Mouse (Mus musculus) T-helper 2 cell (primary cell): Measurements from ENCODE around the gene Nfia.

Experiments used
- in situ Hi-C: fragments of 300-600 bp; cut with MboI, MseI; formaldehyde crosslinking; loops from one replicate; pipeline ENCODE4 v1.15.1; 2025; ENCODE audit warnings: high pct_unique_total_duplicates

The Nfia gene

DNA sequence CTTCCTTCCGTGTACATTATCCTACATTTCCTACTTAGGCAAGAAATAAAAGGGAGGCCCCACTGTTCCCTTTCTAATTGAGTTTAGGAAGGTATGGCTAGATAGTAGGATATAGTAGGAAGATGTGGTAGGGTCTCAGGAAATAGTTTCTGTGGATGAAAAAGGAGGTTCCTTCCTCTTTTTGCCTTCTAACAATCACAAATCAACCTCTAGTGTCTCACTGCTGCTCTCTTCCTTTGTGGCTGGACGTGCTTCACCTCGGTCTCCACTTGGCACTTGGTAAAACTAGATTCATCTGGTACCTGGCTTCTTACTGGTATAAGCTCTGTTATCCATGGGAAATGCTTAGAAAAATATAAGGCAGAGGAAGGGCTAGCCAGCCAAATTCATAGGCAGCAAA lies 65.2 kb downstream of the Nfia start:
- in situ Hi-C loops, result no loop called here

DNA sequence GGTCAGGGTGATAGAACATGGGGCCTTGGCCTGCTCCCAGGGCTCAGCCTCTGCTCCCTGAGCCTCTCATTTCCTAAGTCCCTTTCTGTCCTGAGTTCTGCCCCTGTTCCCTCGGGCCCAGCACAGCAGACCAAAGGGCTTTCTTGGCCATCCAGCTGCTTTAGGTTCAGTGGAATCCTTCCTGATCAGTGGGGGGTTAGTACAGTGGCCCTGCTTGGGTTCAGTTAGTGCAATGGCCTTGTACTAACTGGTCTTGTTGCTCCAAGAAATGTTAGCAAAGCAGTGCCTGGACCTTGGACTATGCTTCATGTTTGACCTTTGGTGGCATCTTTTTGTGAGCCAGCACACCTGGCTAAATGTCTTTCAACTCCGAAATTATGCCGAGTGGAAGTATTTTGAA lies 66.1 kb downstream of the Nfia start:
- in situ Hi-C loops, result no loop called here

DNA sequence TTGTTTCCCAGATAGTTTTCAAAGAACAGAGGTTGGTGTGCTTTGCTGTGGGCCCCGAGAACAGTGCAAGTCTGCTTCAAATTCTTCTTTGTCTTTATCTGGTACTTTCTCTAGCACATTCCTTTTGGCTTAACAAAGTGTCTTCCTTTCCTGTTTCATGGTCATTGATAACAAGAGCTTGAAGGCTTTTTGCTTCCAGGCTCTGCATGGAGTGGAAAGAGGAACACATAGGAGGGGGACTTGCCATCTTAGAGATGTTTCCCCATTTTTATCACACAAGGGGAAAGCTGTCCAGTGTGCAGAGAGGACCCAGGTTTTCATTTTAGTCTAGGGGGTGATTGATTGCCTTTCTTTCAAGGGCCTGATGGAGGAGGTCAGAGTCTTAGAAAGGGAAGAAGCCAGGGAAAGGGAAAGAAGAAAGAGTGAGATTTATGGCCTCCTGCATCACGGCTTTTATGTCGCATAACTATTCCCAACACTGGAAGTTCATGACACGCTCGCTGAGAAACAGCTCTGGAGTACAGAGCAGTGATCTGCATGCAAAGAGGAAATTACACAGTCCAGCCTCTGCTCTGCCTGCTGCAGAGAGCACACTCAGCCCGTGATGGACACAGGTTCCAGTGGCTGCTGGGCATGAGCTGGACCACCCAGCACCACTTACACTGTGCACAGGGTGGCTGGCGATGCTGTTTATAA lies 67.0 kb downstream of the Nfia start:
- in situ Hi-C loops, result no loop called here

DNA sequence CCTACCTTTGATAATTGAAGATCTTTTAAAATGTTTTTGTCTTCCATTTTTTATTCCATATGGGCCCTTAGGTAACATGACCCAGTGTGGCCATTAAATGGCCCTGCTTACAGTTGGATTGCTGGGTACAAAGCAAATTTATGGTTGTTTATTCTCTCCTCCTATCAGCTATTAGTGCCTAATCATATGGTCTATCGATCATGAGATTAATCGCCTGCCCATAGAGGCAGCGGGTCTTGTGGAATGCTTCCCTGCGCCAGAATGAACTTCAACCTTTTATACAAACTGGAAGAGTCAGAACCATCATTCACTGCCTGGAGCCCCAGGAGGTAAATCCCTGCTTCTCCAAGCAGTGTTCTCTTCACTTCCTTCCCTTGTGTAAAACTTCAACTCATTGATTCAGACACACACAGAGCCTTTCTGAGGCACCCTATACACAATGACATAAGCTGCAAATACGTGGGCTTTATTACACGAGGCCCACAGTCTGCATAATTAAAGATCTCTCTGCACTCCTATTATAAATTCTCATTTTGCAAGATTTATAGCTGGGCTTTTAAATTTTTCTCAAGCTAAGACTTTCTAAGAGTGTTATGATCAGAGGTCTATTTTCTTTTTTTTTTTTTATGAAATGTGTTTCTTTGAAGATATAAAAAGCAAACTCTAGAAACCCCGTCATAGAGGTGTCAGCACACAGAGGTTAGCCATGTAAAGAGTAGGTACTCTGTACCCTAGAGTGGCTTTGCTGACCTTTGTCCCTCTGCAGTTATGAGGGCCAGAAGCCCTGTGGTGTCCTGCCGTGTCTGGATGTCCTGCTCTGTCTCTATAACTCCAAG lies 67.9 kb downstream of the Nfia start:
- in situ Hi-C loops, result no loop called here

DNA sequence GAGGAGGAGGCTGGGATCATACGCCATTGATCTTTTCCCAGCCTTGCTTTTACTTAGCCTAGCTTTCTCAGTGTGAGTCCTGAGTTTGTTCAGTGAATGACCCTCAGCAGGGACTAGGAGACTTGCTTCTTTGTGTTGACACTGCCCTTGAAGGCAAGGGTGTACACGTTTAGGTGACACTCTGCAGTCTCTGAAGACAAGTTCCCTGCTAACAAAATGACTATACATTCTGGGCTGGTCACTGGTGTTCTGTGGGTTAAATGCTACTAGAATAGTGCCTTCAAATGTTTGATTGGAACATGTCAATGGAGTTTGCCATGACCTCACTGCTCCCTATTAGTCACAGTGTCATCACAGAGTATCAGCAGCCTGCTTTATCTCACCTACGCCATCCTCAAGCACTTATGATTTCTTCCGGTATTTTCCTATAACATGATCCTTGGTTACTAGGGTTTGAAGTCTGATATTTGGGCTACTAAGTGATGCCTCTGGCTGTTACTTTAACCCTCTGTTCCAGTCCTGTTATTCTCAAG lies 68.6 kb downstream of the Nfia start:
- in situ Hi-C loops, result no loop called here

DNA sequence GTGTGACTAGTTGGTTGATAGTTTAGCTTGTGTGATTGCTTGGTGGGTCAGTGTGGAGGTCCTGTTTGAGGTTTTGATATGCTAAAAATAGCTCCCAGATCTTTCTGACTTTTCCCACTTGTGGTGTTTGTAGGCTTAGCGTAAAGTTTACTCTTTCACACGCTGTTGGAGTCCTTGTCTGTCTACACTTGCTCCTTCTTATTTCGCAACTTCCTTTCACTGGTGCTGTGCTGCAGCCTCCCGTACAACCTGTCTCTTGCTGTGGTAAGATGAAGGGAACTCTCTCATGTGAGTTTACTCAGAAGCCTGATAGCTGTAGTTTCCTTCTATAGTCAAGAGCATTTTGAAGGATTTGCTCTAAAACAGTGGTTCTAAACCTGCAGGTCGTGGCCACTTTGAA lies 69.2 kb downstream of the Nfia start:
- in situ Hi-C loops, result no loop called here

DNA sequence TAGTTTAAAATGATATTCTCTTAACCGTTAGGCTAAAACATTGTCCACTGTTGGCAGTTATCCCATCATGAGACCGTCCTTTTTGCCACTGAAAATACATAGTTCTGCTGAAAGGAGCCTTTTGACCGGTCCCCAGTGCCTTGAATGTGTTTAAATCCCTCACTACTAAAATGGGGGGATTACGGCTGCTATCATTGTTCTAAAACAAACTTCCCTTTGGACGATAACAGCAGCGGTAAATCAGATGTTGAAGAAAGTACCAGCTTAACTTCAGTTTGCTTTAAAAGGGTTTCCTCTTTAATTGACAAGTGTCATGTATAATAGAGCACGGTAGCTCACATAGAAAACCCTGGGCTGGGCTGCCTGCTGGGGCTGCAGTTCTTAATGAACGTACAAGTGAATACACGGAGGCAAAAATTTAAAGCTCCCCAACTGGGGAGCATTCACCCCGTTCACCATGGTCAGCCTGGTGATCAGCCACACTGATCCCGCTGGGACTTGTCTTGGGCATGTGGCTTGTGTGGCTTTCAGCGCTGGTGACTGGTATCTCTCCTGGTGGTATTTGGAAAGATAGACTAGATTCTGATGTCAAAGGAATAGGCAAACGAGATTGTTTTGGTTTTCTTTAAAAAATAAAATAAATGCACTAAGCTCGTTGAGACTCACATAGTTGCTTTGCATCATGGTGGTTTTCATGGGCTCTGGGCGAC lies 71.6 kb downstream of the Nfia start:
- in situ Hi-C loops, result no loop called here

DNA sequence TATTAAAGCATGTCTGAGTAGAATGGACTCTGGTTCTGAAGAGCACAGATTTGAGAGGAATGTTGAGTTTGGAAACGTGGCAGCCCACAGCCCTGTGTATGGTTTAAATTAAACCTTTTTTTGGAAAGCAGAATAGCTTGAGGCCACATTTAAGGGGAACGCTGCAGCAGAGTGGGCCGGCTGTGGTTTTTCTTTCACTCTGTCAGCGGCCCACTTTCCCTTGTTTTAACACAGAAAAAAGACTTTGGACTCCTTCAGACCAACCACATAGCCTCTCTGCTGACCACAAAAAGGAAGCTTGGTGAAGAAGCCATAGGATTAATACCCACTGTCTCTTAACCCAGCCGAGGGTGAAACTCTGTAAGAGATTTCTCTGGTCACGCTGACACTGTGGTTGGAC lies 72.4 kb downstream of the Nfia start:
- in situ Hi-C loops, result no loop called here

DNA sequence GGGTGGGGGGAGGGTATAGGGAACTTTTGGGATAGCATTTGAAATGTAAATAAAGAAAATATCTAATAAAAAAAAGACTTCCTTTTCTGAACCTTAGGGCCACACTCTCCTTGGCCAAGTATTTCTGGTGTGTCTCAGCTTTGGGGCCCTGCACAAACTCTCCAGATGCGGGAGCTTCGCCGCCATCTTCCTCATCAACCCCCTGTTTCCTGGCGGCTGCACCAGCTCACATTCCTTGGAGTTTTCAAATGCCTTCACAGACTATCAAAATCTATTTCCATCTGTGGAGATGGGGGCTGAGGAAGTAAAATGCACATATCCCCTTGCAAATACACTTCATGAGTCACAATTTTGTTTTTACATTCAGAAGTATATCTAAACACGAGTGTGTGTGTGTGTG lies 75.1 kb downstream of the Nfia start:
- in situ Hi-C loops, result no loop called here

DNA sequence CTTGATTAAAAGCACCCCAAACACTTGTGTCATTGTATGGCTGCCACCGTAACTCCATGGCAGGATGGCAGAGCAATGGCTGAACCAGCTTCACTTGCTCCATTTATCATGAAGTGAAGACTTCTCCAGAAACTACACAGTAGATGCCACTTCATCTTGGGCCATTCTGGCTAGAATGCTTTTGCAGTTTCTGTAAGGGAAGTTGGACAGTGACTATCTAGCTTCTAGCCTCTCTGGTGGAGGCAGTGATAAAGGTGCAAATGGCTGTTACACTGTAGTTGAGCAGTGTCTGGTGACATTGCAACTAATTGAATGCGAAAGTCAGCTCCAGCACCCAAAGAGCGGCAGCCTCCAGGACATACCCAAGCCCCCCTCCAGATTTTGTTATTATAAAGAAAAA lies 78.5 kb downstream of the Nfia start:
- in situ Hi-C loops, result no loop called here

DNA sequence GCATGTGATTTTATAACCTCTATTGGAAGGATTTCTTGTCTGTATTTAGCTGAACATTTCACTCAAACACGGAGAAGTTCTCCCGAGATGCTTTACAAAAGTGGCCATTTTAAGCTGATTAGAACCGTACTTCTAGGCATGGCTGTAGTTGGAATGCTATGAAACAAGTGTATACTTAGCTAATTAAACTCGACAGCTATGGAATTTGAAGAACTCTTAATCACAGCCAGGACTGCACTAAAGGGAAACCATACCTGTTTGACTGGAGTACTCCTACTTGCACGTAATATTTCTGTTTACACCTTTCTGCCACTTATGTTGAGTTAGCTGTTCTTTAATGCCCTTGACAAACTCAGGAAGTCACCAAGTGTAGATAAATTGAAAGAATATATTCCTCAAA lies 79.2 kb downstream of the Nfia start:
- in situ Hi-C loops, result no loop called here

DNA sequence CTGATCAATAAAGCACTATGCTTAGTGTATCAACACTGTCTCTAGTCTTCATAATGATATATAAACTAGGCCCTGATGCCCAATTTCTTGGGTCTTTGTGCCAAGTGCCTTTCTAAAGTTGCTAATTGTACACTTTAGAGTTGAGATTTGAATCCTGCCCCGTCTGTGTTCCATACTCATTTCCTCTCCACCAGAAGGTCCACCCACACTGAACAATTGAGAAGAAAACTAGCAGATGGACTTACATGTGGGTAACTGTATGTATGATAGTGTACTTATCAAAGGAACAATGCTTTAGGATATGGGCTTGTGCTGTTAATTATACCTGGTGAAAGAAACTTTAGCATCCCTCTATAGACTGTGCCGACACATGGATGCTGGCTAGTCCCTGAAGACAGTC lies 80.1 kb downstream of the Nfia start:
- in situ Hi-C loops, result no loop called here

DNA sequence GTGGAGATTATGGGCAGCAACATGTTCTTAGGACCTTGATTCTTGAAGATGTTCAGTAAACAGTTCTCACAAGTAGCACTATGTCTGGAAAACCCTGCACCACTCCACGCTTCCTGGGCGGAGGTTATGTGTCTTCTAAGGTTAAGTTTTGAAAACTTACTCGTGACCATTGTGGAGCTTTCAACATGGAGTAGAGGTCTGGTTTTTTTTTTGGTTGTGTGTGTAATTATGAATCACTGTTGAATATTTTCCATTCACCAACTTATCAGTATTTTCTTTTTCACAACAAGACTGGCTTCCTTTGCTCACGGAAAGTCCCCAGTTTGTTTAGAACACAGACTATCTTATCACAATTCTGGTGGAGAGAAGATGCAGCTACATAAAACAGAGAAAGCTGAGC lies 82.2 kb downstream of the Nfia start:
- in situ Hi-C loops, result no loop called here

DNA sequence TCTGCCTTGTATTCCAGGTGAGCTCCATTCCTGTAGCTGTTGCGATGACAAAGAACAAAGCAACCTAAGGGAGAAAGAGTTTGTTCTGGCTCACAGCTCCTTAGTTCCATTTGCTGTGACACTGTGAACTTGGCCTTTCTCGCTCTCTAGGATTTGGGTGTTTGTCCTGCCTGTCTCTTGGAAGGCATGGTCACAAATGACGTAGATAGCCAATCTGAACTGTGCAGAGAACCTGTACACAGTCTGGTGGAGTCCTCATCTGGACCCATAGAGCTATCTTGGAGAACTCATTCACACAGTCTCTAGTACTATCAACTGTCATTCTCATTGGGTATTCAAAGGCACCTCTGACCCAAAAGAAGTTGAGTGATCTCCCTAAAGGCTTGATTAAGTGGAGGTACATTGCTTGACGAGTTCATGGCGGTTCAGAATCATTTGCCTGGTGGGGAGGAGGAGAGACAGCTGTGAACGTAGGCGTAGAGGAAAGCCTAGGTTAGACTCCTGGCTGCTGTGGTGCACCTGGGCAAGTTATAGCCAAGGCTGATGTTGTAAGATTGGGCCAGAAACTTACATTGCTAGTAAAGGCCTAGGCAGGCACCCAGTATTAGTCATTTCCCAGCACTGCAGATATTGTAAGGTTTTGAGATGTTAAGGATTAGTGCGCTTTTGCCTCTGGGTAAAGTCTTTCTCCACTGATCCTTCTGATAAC lies 83.3 kb downstream of the Nfia start:
- in situ Hi-C loops, result no loop called here

DNA sequence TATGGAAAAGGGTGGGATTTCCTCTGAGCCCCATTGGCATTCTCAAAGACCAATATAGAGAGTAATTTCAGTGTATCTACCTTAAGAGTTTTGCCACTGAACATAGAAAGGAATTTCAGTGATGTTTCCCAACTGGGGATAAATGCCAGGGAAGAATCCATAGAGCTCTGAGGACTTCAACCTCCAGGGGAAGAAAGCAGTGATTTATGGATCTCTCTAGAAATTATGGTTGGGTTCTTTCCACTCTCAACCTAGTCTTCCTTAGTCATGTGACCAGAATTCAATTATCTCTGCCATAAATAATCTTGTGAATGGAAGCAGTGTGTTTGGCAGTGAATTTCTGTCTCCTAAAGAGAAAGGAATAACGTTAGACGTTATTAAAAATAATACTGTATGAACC lies 85.0 kb downstream of the Nfia start:
- in situ Hi-C loops, result no loop called here

DNA sequence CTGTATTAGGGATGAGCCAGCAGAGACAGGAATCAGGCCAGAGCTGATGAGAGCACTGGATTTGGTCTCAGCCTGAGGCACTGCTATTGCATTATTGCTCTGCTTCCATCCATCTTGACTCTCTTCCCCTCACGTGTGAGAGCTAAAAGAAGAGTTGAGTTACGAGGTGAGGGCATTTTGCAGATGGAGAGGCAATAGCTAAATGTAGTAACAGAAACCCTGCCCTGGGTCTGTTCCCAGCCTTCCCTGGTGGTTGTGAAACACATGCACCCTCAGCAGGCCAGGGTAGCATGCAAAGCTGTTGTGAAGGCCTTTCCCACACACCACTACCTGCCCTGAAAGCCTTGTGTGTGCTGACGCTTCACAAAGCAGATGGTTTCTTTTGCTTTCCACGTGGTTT lies 86.9 kb downstream of the Nfia start:
- in situ Hi-C loops, result no loop called here

DNA sequence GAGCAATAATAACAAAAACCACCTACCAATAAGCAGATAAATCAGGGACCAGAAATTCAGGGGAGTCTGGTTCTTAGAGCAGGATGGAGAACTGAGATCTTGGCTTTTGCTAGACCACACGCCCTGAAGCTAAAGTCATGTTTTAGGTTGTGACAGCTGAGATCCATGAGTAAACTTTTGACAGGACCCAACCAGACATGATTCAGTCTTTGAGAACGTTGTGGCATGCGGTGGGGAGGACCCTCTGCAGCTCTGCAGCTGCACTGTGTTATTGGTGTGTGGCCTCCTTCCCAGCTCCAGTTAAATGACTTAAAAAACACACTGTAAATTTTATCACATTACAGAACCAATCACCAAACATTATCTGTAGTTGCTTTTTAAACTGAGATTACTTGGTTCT lies 87.8 kb downstream of the Nfia start:
- in situ Hi-C loops, result no loop called here

DNA sequence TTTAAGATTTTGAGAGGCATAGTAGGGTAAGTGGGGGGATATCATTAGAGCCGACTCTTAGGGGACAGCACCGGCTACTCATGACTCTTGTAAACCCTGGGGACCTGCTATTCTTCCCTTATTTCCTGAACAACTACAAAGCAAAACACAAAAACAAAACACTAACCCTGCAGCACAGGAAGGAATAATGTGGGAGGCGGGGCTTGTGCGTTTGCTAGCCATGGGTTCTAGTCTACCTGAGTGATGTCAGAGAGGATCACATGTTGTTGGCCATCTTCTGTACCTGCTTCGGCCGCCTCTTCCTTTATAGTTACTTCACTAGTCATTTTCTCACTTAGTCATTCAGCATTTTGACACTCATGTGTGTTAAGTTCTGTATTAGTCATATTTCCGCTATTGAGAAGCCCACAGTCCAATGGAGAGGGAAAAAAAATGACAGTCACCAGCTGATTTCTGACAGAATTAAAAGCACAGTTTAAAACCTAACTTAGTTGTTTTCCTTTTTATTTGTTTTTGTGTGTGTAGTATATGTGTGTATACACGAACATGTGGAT lies 88.3 kb downstream of the Nfia start:
- in situ Hi-C loops, result no loop called here

DNA sequence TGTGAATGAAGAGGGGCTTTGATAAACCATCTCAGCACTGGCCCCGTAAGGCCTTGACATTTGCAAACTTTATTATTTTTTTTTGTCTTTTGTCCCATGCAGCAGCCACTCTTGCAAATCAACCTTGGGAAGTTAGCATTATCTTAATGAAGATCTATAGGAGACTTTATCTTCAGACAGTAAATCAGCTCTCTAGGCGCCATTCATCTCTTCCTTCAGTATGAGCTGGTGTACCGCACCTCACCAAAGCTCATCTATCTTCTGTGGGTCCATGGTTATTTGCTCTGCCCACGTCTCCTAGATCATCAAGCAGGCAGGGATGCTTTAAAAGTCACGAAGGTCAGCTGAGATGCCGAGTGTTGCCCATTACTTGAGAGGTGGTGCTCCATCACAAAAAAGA lies 89.8 kb downstream of the Nfia start:
- in situ Hi-C loops, result no loop called here

DNA sequence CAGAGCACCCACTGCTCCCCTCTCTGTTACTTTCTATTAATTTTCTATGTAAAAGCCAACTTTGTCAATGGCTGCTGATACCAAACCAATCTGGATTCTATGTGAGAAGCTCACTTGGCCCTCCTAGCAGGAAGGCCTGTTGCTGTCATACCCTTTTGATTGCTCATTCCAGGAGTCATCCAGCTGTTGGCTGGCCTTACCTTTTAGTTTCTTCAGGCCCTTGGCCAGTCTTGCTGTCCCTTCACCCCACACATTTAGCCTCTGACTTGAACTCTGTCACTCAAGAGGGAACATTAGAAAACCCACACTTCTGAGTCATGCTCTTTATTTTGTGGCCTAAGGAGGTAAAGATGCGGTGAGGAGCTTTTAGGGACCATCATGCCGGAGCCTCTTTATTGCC lies 91.7 kb downstream of the Nfia start:
- in situ Hi-C loops, result no loop called here

DNA sequence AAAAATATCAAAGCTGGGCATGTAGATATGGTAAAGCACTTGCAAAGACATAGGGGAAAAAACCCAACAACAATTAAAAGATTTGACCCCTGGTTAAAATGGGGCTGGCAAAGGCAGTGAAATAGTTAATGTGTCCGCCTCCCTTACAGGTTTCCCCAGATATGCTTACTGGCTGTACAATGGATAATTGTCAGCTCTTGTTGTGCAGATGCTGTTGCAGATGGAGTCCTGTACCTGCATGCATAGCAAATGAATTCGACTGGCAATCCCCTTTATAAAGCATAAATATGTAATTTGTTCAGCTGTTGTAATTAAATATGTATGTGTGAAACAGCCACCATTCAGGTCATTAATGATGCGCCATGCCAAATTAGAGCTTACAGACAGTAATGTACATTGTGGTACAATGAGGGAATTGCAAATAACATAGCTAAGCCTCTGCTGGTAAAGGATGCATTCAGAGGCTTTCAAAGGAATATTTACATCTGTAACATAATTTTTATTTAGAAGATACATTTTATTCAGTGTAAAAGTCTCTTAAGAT lies 92.9 kb downstream of the Nfia start:
- in situ Hi-C loops, result no loop called here
